17 mouse cellular contexts compared by ENCODE assay signal in the genomic region with DNA sequence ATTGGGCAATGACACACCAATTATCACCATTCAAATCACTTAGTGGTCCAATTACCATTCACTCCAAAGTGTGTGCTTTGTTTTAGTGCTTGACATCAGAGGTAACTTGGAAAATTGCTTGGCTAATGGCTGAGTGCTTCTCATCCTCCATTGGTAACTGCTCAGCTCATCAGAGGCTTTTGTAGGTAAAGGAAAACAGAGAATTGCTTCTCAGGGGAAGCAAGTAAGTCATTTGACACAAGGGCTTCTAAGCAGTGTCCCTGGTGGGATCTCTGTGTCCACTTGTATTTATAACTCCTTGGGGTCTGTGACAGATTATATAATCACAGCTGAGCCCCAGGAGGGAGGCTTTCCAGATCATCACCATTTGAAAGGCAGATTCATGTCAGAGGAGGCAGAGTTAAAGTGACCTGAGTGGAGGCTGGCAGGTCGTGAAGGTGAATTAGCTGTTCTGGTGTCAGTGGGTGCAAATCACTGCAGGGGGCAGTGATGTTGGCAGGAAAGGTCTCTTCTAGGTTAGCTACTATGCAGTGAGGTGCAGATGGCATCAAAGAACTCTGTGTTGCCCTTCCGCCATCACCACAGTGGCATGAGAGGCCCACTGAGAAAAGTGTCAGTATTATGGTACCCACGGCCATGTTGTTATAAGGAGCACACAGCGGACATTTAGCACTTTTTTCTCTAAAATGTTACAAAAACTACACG.
DNase-seq lines count a peak whose midpoint lies in the region; ATAC-seq lines count a peak whose summit lies in the region.
"Had no signal": no experiment of that assay in that cellular context is flagged by ENCODE, and none has a peak within 500 bp of the region (broad histone marks: within the 10 kb centered on the region; RNA-seq: fewer than 3 reads in every experiment).

No protein-coding gene starts in this region.

- no peak overlapping the region for H3K4me2 ChIP-seq in forebrain, embryonic 13.5 days
- no peak overlapping the region for H3K4me2 ChIP-seq in forebrain, embryonic 16.5 days (ENCODE audit: low read length)
- H3K4me2 ChIP-seq in neural tube, embryonic 11.5 days (ENCODE audit: low read depth) = no peak overlapping the region
- H3K4me2 ChIP-seq in neural tube, embryonic 15.5 days = no peak overlapping the region
- H3K4me2 ChIP-seq: embryonic facial prominence, embryonic 15.5 days; liver, embryonic 15.5 days had no signal

- DNase-seq in neural tube, embryonic 11.5 days (ENCODE audit: low spot score) = no peak
- peak; percentile 22 for DNase-seq in mesoderm, embryonic 11.5 days (ENCODE audit: low read depth, low spot score)
- DNase-seq in retina, postnatal 1 day = peak; percentile 4
- DNase-seq in heart, embryonic 10.5 days (ENCODE audit: low spot score) = no peak
- DNase-seq: gastrocnemius, postnatal 10 days; heart, adult 2 months; kidney, adult 8-10 months; kidney, postnatal 36 days; thymus, postnatal 25 days had no signal

- H3K27me3 ChIP-seq in forebrain, embryonic 13.5 days = no peaks in the 10 kb centered on the region
- no peaks in the 10 kb centered on the region for H3K27me3 ChIP-seq in forebrain, embryonic 16.5 days (replicated peaks; ENCODE audit: control insufficient read depth, insufficient read depth, low read length)
- no peaks in the 10 kb centered on the region for H3K27me3 ChIP-seq in neural tube, embryonic 11.5 days (ENCODE audit: control insufficient read depth, insufficient read depth, low read length)
- H3K27me3 ChIP-seq in neural tube, embryonic 15.5 days (replicated peaks) = no peaks in the 10 kb centered on the region
- no peaks in the 10 kb centered on the region for H3K27me3 ChIP-seq in heart, embryonic 10.5 days (ENCODE audit: insufficient read depth, poor library complexity, severe bottlenecking)
- H3K27me3 ChIP-seq: embryonic facial prominence, embryonic 15.5 days; liver, embryonic 15.5 days had no signal

- H3K4me3 ChIP-seq in forebrain, embryonic 13.5 days = no peak overlapping the region
- H3K4me3 ChIP-seq in forebrain, embryonic 16.5 days (replicated peaks; ENCODE audit: low read length) = no peak overlapping the region
- no peak overlapping the region for H3K4me3 ChIP-seq in neural tube, embryonic 11.5 days (ENCODE audit: low read depth, low read length)
- no peak overlapping the region for H3K4me3 ChIP-seq in neural tube, embryonic 15.5 days (replicated peaks)
- no peak overlapping the region for H3K4me3 ChIP-seq in heart, embryonic 10.5 days
- H3K4me3 ChIP-seq: embryonic facial prominence, embryonic 15.5 days; heart, adult 2 months; liver, embryonic 15.5 days; myocyte had no signal

- H3K4me1 ChIP-seq in forebrain, embryonic 13.5 days = peaks cover 10% of the 10 kb centered on the region; the same call in 1 of the 2 replicates
- no peaks in the 10 kb centered on the region for H3K4me1 ChIP-seq in forebrain, embryonic 16.5 days (replicated peaks; ENCODE audit: control insufficient read depth, insufficient read depth, low read length)
- H3K4me1 ChIP-seq in neural tube, embryonic 11.5 days (ENCODE audit: control insufficient read depth, insufficient read depth, low read length) = no peaks in the 10 kb centered on the region
- no peaks in the 10 kb centered on the region for H3K4me1 ChIP-seq in neural tube, embryonic 15.5 days
- no peaks in the 10 kb centered on the region for H3K4me1 ChIP-seq in heart, embryonic 10.5 days
- H3K4me1 ChIP-seq: embryonic facial prominence, embryonic 15.5 days; liver, embryonic 15.5 days had no signal

- H3K9ac ChIP-seq in forebrain, embryonic 13.5 days = no peak overlapping the region
- no peak overlapping the region for H3K9ac ChIP-seq in forebrain, embryonic 16.5 days (replicated peaks; ENCODE audit: low read depth, low read length)
- H3K9ac ChIP-seq in neural tube, embryonic 11.5 days (ENCODE audit: low read length) = no peak overlapping the region
- no peak overlapping the region for H3K9ac ChIP-seq in neural tube, embryonic 15.5 days (replicated peaks)
- H3K9ac ChIP-seq: embryonic facial prominence, embryonic 15.5 days; liver, embryonic 15.5 days had no signal

- peak; percentile 22; the same call in 1 of the 2 replicates for ATAC-seq in forebrain, embryonic 13.5 days
- ATAC-seq in forebrain, embryonic 16.5 days = no peak
- peak; percentile 49 for ATAC-seq in neural tube, embryonic 11.5 days (ENCODE audit: insufficient read depth, low FRiP score, low TSS enrichment)
- ATAC-seq in neural tube, embryonic 15.5 days (ENCODE audit: low FRiP score) = no peak
- ATAC-seq: lung, postnatal 0 days; Patski had no signal

- H3K27ac ChIP-seq in forebrain, embryonic 13.5 days = no peak overlapping the region
- no peak overlapping the region for H3K27ac ChIP-seq in forebrain, embryonic 16.5 days (ENCODE audit: low read length)
- H3K27ac ChIP-seq in neural tube, embryonic 11.5 days (ENCODE audit: low read depth, low read length) = no peak overlapping the region
- H3K27ac ChIP-seq in neural tube, embryonic 15.5 days (replicated peaks) = no peak overlapping the region
- no peak overlapping the region for H3K27ac ChIP-seq in heart, embryonic 10.5 days
- H3K27ac ChIP-seq: embryonic facial prominence, embryonic 15.5 days; heart, adult 2 months; liver, embryonic 15.5 days had no signal

- no peaks in the 10 kb centered on the region for H3K36me3 ChIP-seq in forebrain, embryonic 13.5 days (ENCODE audit: poor library complexity, severe bottlenecking)
- H3K36me3 ChIP-seq in forebrain, embryonic 16.5 days (ENCODE audit: control insufficient read depth, insufficient read depth) = no peaks in the 10 kb centered on the region
- no peaks in the 10 kb centered on the region for H3K36me3 ChIP-seq in neural tube, embryonic 11.5 days (ENCODE audit: control insufficient read depth, insufficient read depth, low read length)
- no peaks in the 10 kb centered on the region for H3K36me3 ChIP-seq in neural tube, embryonic 15.5 days
- H3K36me3 ChIP-seq in heart, embryonic 10.5 days = no peaks in the 10 kb centered on the region
- H3K36me3 ChIP-seq: embryonic facial prominence, embryonic 15.5 days; liver, embryonic 15.5 days had no signal

- H3K9me3 ChIP-seq in forebrain, embryonic 13.5 days (replicated peaks) = no peaks in the 10 kb centered on the region
- no peaks in the 10 kb centered on the region for H3K9me3 ChIP-seq in forebrain, embryonic 16.5 days (ENCODE audit: control insufficient read depth, low read length)
- H3K9me3 ChIP-seq in neural tube, embryonic 11.5 days (ENCODE audit: control insufficient read depth, low read length) = no peaks in the 10 kb centered on the region
- no peaks in the 10 kb centered on the region for H3K9me3 ChIP-seq in neural tube, embryonic 15.5 days (replicated peaks)
- no peaks in the 10 kb centered on the region for H3K9me3 ChIP-seq in heart, embryonic 10.5 days
- H3K9me3 ChIP-seq: embryonic facial prominence, embryonic 15.5 days; liver, embryonic 15.5 days had no signal

- 66% methylated on average over 5 of the region's 5 CpGs for WGBS in forebrain, embryonic 13.5 days
- whole genome bisulfite sequencing in forebrain, embryonic 16.5 days = 71% methylated on average over 5 of the region's 5 CpGs
- 50% methylated on average over 5 of the region's 5 CpGs for WGBS in neural tube, embryonic 11.5 days
- 62% methylated on average over 5 of the region's 5 CpGs for WGBS in neural tube, embryonic 15.5 days
- WGBS in heart, embryonic 10.5 days = 72% methylated on average over 5 of the region's 5 CpGs

Comparison
In these comparisons a context has a peak if more than half of its experiments do, and no peak if none do; other contexts are left out.
1. ATAC-seq: peak in forebrain, embryonic 13.5 days (single experiment) and neural tube, embryonic 11.5 days (single experiment); none in forebrain, embryonic 16.5 days (single experiment) and neural tube, embryonic 15.5 days (single experiment).
2. DNase-seq: peak in mesoderm, embryonic 11.5 days (single experiment) and retina, postnatal 1 day (single experiment); none in neural tube, embryonic 11.5 days (single experiment) and heart, embryonic 10.5 days (single experiment).